ENCODE assay signal across 8 mouse cellular contexts in genomic region chr17:33717982-33718381, GRCm38 (mm10). TPM values are rescaled to one million over a fixed set of nuclear protein-coding genes. Genes with fewer than 3 reads are reported as not detected.
DNase-seq lines count a peak whose midpoint lies in the region; ATAC-seq and TF ChIP-seq lines count a peak whose summit lies in the region.

No protein-coding gene starts in this region.

- no peak for TF ChIP-seq CTCF in G1E (IDR thresholded peaks at IDR 0.05; ENCODE audit: low read depth, low read length)

- no peak for ATAC-seq in heart, embryonic 14.5 days (ENCODE audit: insufficient number of reproducible peaks, insufficient read depth, low FRiP score, low read depth)
- ATAC-seq in G1E (ENCODE audit: extremely low read depth, insufficient number of reproducible peaks, low FRiP score, poor library complexity, severe bottlenecking) = no peak

- H3K4me3 ChIP-seq in heart, embryonic 14.5 days (ENCODE audit: control insufficient read depth in 1 of 2, insufficient read depth in 1 of 2, low read depth in 1 of 2, low read length in 2 of 2) = peak overlapping the region; percentile 91 to 98
- peak overlapping the region; percentile 89 for H3K4me3 ChIP-seq in G1E (ENCODE audit: low read depth, low read length)
- H3K4me3 ChIP-seq in hindbrain, embryonic 10.5 days = peak overlapping the region; percentile 89
- H3K4me3 ChIP-seq in midbrain, embryonic 10.5 days = peak overlapping the region; percentile 88

- WGBS in heart, embryonic 14.5 days = 9% methylated on average over 8 of the region's 8 CpGs
- 9% methylated on average over 8 of the region's 8 CpGs for WGBS in hindbrain, embryonic 10.5 days
- WGBS in midbrain, embryonic 10.5 days = 9% methylated on average over 8 of the region's 8 CpGs

- H3K4me1 ChIP-seq in heart, embryonic 14.5 days (ENCODE audit: control insufficient read depth in 2 of 2, insufficient read depth in 2 of 2, low read length in 2 of 2) = peaks cover 2 to 9% of the 10 kb centered on the region in 2 experiments; a peak in 3 of 4 replicates
- H3K4me1 ChIP-seq in G1E (ENCODE audit: insufficient read depth, low read depth, low read length) = peaks cover 55% of the 10 kb centered on the region
- H3K4me1 ChIP-seq in hindbrain, embryonic 10.5 days (replicated peaks) = peaks cover 6% of the 10 kb centered on the region; the same call in 1 of the 2 replicates
- peaks cover 6% of the 10 kb centered on the region for H3K4me1 ChIP-seq in midbrain, embryonic 10.5 days

- H3K9ac ChIP-seq in heart, embryonic 14.5 days (ENCODE audit: low read length) = peak overlapping the region; percentile 79

- 0 out of 4 replicates have a peak overlapping the region, but pooled peaks of 1 of the 2 experiments have one; percentile 8 for H3K27ac ChIP-seq in heart, embryonic 14.5 days (replicated peaks in 1 of 2; ENCODE audit: control insufficient read depth in 1 of 2, insufficient read depth in 1 of 2, low read depth in 2 of 2, low read length in 2 of 2)
- peak overlapping the region; percentile 92 for H3K27ac ChIP-seq in hindbrain, embryonic 10.5 days
- peak overlapping the region; percentile 90 for H3K27ac ChIP-seq in midbrain, embryonic 10.5 days (replicated peaks)

- no peaks in the 10 kb centered on the region for H3K36me3 ChIP-seq in heart, embryonic 14.5 days (ENCODE audit: control insufficient read depth, insufficient read depth, low read length)
- H3K36me3 ChIP-seq in G1E (replicated peaks) = peaks cover 32% of the 10 kb centered on the region
- peaks cover 4% of the 10 kb centered on the region; the same call in 1 of the 2 replicates for H3K36me3 ChIP-seq in hindbrain, embryonic 10.5 days
- H3K36me3 ChIP-seq in midbrain, embryonic 10.5 days = 0 out of 2 replicates have a peak, but pooled peaks cover 3% of the 10 kb centered on the region

- H3K27me3 ChIP-seq in heart, embryonic 14.5 days (ENCODE audit: control insufficient read depth, insufficient read depth, low read length) = no peaks in the 10 kb centered on the region
- no peaks in the 10 kb centered on the region for H3K27me3 ChIP-seq in G1E (ENCODE audit: insufficient read depth, low read length)
- H3K27me3 ChIP-seq in hindbrain, embryonic 10.5 days (ENCODE audit: insufficient read depth, poor library complexity, severe bottlenecking) = no peaks in the 10 kb centered on the region
- no peaks in the 10 kb centered on the region for H3K27me3 ChIP-seq in midbrain, embryonic 10.5 days (ENCODE audit: low read depth, poor library complexity, severe bottlenecking)

- no peak for DNase-seq in heart, adult 9 months (ENCODE audit: low spot score in 2 of 2)
- no peak for DNase-seq in G1E (ENCODE audit: low spot score)
- no peak for DNase-seq in hindbrain, embryonic 10.5 days (ENCODE audit: low spot score)
- DNase-seq in midbrain, embryonic 10.5 days (ENCODE audit: low spot score) = no peak
- DNase-seq in adrenal gland, adult 2 months = no peak
- no peak for DNase-seq in left cerebral cortex, postnatal 14 days (ENCODE audit: low spot score in 2 of 2)
- no peak for DNase-seq in ovary, postnatal 14 days (ENCODE audit: low spot score)

- peak overlapping the region; percentile 76 for H3K4me2 ChIP-seq in heart, embryonic 14.5 days (ENCODE audit: low read length)

- intact Hi-C loops in left cerebral cortex, postnatal 14 days (cut with DNase I) = no loop called here

- no peaks in the 10 kb centered on the region for H3K9me3 ChIP-seq in heart, embryonic 14.5 days (ENCODE audit: control insufficient read depth, low read length)
- H3K9me3 ChIP-seq in G1E (replicated peaks) = no peaks in the 10 kb centered on the region
- H3K9me3 ChIP-seq in hindbrain, embryonic 10.5 days = no peaks in the 10 kb centered on the region
- no peaks in the 10 kb centered on the region for H3K9me3 ChIP-seq in midbrain, embryonic 10.5 days (replicated peaks)

RNA-seq across cellular contexts. Expression of gene March2, which starts 0.5 kb away (rescaled TPM):
- polyA plus RNA-seq in heart, embryonic 14.5 days (2014; fragmentation: Nextera tagmentation; extraction: Ambion mirVana) = 71.0 and 85.3 TPM in 2 replicates
- total RNA-seq in G1E (2014; fragmentation: Nextera tagmentation) (102 and 120 TPM in 2 replicates), G1E (2017) (71.8 and 75.3 TPM in 2 replicates)
- polyA plus RNA-seq in G1E (2012) = 19.0 and 33.3 TPM in 2 replicates
- polyA plus RNA-seq in hindbrain, embryonic 10.5 days (2016; fragmentation: Nextera tagmentation; extraction: Ambion mirVana) = 36.7 and 45.4 TPM in 2 replicates
- polyA plus RNA-seq in midbrain, embryonic 10.5 days (2016; fragmentation: Nextera tagmentation; extraction: Ambion mirVana) = 35.5 and 39.5 TPM in 2 replicates
- 100 to 1,000 TPM; 112 to 117 TPM for total RNA-seq in adrenal gland, adult 2 months (2021)
- polyA plus RNA-seq in adrenal gland, adult 2 months (2012; rRNA removed) = 150 and 170 TPM in 2 replicates
- 10 to 100 TPM; 83.5 to 84.8 TPM for total RNA-seq in left cerebral cortex, postnatal 14 days (2021)

RNA-seq across cellular contexts. Expression of gene Hnrnpm, which starts 31.3 kb away (rescaled TPM):
- 185 and 197 TPM in 2 replicates for polyA plus RNA-seq in heart, embryonic 14.5 days (2014; fragmentation: Nextera tagmentation; extraction: Ambion mirVana)
- total RNA-seq in G1E (2014; fragmentation: Nextera tagmentation) = 329 and 356 TPM in 2 replicates
- total RNA-seq in G1E (2017) = 284 and 397 TPM in 2 replicates
- 1,176 and 1,322 TPM in 2 replicates for polyA plus RNA-seq in G1E (2012)
- polyA plus RNA-seq in hindbrain, embryonic 10.5 days (2016; fragmentation: Nextera tagmentation; extraction: Ambion mirVana) = 317 and 482 TPM in 2 replicates
- 511 and 521 TPM in 2 replicates for polyA plus RNA-seq in midbrain, embryonic 10.5 days (2016; fragmentation: Nextera tagmentation; extraction: Ambion mirVana)
- total RNA-seq in adrenal gland, adult 2 months (2021) = 100 to 1,000 TPM; 142 to 166 TPM
- 66.7 and 70.9 TPM in 2 replicates for polyA plus RNA-seq in adrenal gland, adult 2 months (2012; rRNA removed)
- 100 to 1,000 TPM; 109 to 116 TPM for total RNA-seq in left cerebral cortex, postnatal 14 days (2021)

RNA-seq across cellular contexts. Expression of gene Rab11b, which starts 42.3 kb away (rescaled TPM):
- 300 and 314 TPM in 2 replicates for polyA plus RNA-seq in heart, embryonic 14.5 days (2014; fragmentation: Nextera tagmentation; extraction: Ambion mirVana)
- 71.0 and 71.4 TPM in 2 replicates for total RNA-seq in G1E (2014; fragmentation: Nextera tagmentation)
- total RNA-seq in G1E (2017) = 23.1 and 25.8 TPM in 2 replicates
- 130 and 155 TPM in 2 replicates for polyA plus RNA-seq in G1E (2012)
- 367 and 495 TPM in 2 replicates for polyA plus RNA-seq in hindbrain, embryonic 10.5 days (2016; fragmentation: Nextera tagmentation; extraction: Ambion mirVana)
- polyA plus RNA-seq in midbrain, embryonic 10.5 days (2016; fragmentation: Nextera tagmentation; extraction: Ambion mirVana) = 363 and 422 TPM in 2 replicates
- total RNA-seq in adrenal gland, adult 2 months (2021) = 100 to 1,000 TPM; 247 to 267 TPM
- polyA plus RNA-seq in adrenal gland, adult 2 months (2012; rRNA removed) = 522 and 543 TPM in 2 replicates
- total RNA-seq in left cerebral cortex, postnatal 14 days (2021) = 100 to 1,000 TPM; 302 to 341 TPM
